Mouse (Mus musculus): Measurements from ENCODE around the gene Kctd12. TPM values are rescaled to one million over a fixed set of nuclear protein-coding genes. Genes with fewer than 3 reads are reported as not detected.

Gene Kctd12
- polyA plus RNA-seq, 1 experiment from 2014 or later: 9.3 TPM

DNA sequence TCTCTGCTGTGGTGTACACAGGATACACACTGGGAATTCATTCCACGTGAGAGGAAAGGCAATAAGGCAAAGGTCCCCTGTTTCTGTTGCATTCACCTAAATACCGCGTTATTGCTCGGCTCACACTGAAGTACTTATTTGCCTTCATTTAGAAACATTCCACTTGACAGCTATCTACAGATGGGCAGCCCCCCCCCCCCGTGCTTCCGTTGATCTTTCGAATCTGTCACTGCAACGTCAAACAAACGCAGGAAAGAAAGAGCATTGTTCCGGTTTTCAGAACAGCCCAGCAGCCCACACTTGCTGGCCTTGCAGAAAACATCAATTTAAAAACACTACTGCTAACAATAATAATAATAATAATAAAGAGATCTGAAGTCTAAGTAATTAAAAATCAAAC, 2.6 kb downstream of the Kctd12 start:
- 47% methylated on average over 10 of the region's 10 CpGs for WGBS
- Histone ChIP-seq H3K4me2 (peak overlapping the region; percentile 6; the same call in 1 of the 2 replicates), H3K36me3 (ENCODE audit: control insufficient read depth, insufficient read depth, low read length) (no peaks in the 10 kb centered on the region), H3K4me3 (ENCODE audit: low read depth, low read length) (no peak overlapping the region), H3K9ac (ENCODE audit: low read length) (no peak overlapping the region), H3K4me1 (ENCODE audit: control insufficient read depth, insufficient read depth, low read length) (no peaks in the 10 kb centered on the region; the same call in 1 of the 2 replicates), H3K9me3 (ENCODE audit: control insufficient read depth, low read length) (no peaks in the 10 kb centered on the region), H3K27ac (ENCODE audit: low read depth, low read length) (no peak overlapping the region), H3K27me3 (ENCODE audit: control insufficient read depth, insufficient read depth, low read length) (peaks cover 12% of the 10 kb centered on the region)
- peak; percentile 86 for DNase-seq (ENCODE audit: low spot score, missing footprints)
- ATAC-seq (ENCODE audit: low FRiP score): no peak

DNA sequence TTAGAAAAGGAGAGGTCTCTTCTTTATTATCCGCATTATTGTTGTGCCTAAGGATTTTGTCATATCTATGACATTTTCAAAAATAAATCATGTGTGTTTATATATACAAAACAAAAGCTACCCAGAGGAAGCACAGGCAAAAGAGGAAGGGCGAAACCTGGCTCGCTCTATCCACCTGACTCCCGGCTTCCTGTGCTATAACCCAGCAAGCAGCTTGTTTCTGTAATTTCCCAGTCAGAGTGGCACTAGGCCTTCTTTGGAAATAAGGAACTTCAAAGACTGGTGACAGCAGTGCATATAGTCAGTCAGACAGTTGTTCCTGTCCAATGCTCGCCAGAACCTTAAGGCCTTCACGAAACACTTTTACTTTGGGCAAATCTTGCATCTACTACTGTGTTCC, 6.6 kb downstream of the Kctd12 start:
- Histone ChIP-seq H3K4me1 (ENCODE audit: control insufficient read depth, insufficient read depth, low read length) (no peaks in the 10 kb centered on the region), H3K9me3 (ENCODE audit: control insufficient read depth, low read length) (no peaks in the 10 kb centered on the region), H3K36me3 (ENCODE audit: control insufficient read depth, insufficient read depth, low read length) (no peaks in the 10 kb centered on the region), H3K9ac (ENCODE audit: low read length) (no peak overlapping the region), H3K27me3 (ENCODE audit: control insufficient read depth, insufficient read depth, low read length) (peaks cover 6% of the 10 kb centered on the region; the same call in 1 of the 2 replicates), H3K4me3 (ENCODE audit: low read depth, low read length) (no peak overlapping the region), H3K4me2 (no peak overlapping the region), H3K27ac (ENCODE audit: low read depth, low read length) (no peak overlapping the region)
- DNase-seq (ENCODE audit: low spot score, missing footprints) (no peak), ATAC-seq (ENCODE audit: low FRiP score) (no peak)
- WGBS: 86% methylated on average over 6 of the region's 6 CpGs

DNA sequence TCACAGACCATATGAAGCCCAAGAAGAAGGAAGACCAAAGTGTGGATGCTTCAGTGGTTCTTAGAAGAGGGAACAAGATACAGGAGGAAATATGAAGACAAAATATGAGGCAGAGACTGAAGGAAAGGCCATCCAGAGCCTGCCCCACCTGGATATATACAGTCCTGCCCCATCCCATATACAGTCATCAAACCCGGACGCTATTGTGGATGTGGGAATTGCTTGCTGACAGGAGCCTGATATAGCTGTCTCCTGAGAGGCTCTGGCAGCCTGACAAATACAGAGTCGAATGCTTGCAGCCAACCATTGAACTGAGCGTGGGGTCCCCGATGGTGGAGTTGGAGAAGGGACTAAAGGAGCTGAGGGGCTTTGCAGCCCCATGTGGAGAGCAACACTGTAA, 13.6 kb downstream of the Kctd12 start:
- WGBS: 70% methylated on average over 5 of the region's 5 CpGs
- no peak overlapping the region for H3K4me2 ChIP-seq
- H3K9ac ChIP-seq (ENCODE audit: low read length): no peak overlapping the region
- no peak overlapping the region for H3K4me3 ChIP-seq (ENCODE audit: low read depth, low read length)
- H3K27me3 ChIP-seq (ENCODE audit: control insufficient read depth, insufficient read depth, low read length): no peaks in the 10 kb centered on the region
- no peaks in the 10 kb centered on the region for H3K36me3 ChIP-seq (ENCODE audit: control insufficient read depth, insufficient read depth, low read length)
- ATAC-seq (ENCODE audit: low FRiP score) (no peak), DNase-seq (ENCODE audit: low spot score, missing footprints) (no peak)
- no peaks in the 10 kb centered on the region for H3K9me3 ChIP-seq (ENCODE audit: control insufficient read depth, low read length)
- H3K27ac ChIP-seq (ENCODE audit: low read depth, low read length): no peak overlapping the region
- H3K4me1 ChIP-seq (ENCODE audit: control insufficient read depth, insufficient read depth, low read length): no peaks in the 10 kb centered on the region

DNA sequence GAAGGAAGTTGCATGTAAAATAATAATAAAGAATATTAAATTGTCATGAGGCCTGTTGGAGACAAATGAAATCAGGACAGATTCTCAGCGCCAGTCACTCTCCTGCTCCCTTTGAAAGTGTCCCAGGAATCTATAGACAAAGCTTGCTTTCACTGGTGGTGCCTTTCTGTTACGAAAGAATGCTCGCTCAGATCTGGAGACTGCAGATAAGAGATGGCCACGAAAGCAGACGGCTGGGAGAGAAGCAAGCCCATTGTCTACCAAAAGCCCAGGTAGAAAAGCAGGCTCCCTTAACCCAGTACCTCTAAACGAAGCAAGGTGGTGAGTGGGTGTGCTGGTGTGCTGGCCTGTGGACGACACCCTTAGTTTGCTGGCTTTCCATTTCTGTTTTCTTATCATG, 16.2 kb downstream of the Kctd12 start:
- H3K9ac ChIP-seq (ENCODE audit: low read length): no peak overlapping the region
- no peaks in the 10 kb centered on the region for H3K36me3 ChIP-seq (ENCODE audit: control insufficient read depth, insufficient read depth, low read length)
- H3K4me3 ChIP-seq (ENCODE audit: low read depth, low read length): no peak overlapping the region
- H3K4me1 ChIP-seq (ENCODE audit: control insufficient read depth, insufficient read depth, low read length): no peaks in the 10 kb centered on the region
- H3K27me3 ChIP-seq (ENCODE audit: control insufficient read depth, insufficient read depth, low read length): no peaks in the 10 kb centered on the region
- no peak overlapping the region for H3K27ac ChIP-seq (ENCODE audit: low read depth, low read length)
- DNase-seq (ENCODE audit: low spot score, missing footprints) (no peak), ATAC-seq (ENCODE audit: low FRiP score) (no peak)
- H3K4me2 ChIP-seq: no peak overlapping the region
- WGBS: 68% methylated on average over 7 of the region's 7 CpGs
- H3K9me3 ChIP-seq (ENCODE audit: control insufficient read depth, low read length): no peaks in the 10 kb centered on the region

DNA sequence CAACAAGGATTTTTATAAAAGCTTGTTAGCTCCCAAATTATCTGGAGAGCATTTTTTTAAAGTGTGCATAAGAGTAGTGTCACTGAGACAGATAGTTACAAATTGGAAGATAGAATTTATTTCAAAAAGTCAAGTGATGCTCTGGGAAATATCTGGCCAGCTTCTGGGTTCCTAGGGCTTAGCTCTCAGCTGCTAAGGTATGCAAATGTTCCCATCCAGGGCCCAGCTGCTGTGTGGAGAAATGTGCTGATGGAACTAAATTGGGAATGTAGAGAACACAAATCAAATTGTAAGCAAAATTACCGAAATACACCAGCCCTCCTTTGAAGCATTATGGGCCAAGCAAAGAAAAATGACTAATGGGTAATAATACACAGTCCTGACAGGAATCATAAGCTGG, 16.6 kb downstream of the Kctd12 start:
- H3K4me3 ChIP-seq (ENCODE audit: low read depth, low read length): no peak overlapping the region
- no peaks in the 10 kb centered on the region for H3K9me3 ChIP-seq (ENCODE audit: control insufficient read depth, low read length)
- ATAC-seq (ENCODE audit: low FRiP score) (no peak), DNase-seq (ENCODE audit: low spot score, missing footprints) (no peak)
- no peak overlapping the region for H3K4me2 ChIP-seq
- H3K27ac ChIP-seq (ENCODE audit: low read depth, low read length): no peak overlapping the region
- no peaks in the 10 kb centered on the region for H3K4me1 ChIP-seq (ENCODE audit: control insufficient read depth, insufficient read depth, low read length)
- WGBS: 86% methylated on average over 1 of the region's 1 CpGs
- no peaks in the 10 kb centered on the region for H3K27me3 ChIP-seq (ENCODE audit: control insufficient read depth, insufficient read depth, low read length)
- no peaks in the 10 kb centered on the region for H3K36me3 ChIP-seq (ENCODE audit: control insufficient read depth, insufficient read depth, low read length)
- H3K9ac ChIP-seq (ENCODE audit: low read length): no peak overlapping the region

DNA sequence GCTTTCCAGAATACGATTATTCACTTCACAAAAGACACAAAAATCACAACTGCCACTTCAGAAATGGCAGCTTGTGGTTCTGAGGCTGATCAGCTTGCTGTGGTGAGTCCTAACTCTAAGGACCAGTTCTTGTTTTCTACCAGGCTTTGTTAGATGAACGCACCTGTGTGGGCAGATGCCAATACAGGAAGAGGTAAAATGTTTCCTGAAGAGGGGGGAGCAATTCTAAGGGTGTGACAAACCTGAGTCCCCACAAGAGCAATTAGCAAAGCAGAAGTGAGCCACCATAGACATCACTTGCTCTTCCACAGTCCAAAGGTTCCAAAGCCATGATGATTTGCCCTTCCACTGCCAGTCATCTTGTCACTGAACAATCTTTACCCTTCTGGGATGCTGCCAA, 20.4 kb downstream of the Kctd12 start:
- no peak overlapping the region for H3K27ac ChIP-seq (ENCODE audit: low read depth, low read length)
- H3K4me1 ChIP-seq (ENCODE audit: control insufficient read depth, insufficient read depth, low read length): no peaks in the 10 kb centered on the region
- no peak overlapping the region for H3K4me3 ChIP-seq (ENCODE audit: low read depth, low read length)
- H3K9ac ChIP-seq (ENCODE audit: low read length): no peak overlapping the region
- 83% methylated on average over 2 of the region's 2 CpGs for WGBS
- H3K4me2 ChIP-seq: no peak overlapping the region
- no peaks in the 10 kb centered on the region for H3K9me3 ChIP-seq (ENCODE audit: control insufficient read depth, low read length)
- ATAC-seq (ENCODE audit: low FRiP score): no peak
- no peak for DNase-seq (ENCODE audit: low spot score, missing footprints)
- no peaks in the 10 kb centered on the region for H3K27me3 ChIP-seq (ENCODE audit: control insufficient read depth, insufficient read depth, low read length)
- no peaks in the 10 kb centered on the region for H3K36me3 ChIP-seq (ENCODE audit: control insufficient read depth, insufficient read depth, low read length)

DNA sequence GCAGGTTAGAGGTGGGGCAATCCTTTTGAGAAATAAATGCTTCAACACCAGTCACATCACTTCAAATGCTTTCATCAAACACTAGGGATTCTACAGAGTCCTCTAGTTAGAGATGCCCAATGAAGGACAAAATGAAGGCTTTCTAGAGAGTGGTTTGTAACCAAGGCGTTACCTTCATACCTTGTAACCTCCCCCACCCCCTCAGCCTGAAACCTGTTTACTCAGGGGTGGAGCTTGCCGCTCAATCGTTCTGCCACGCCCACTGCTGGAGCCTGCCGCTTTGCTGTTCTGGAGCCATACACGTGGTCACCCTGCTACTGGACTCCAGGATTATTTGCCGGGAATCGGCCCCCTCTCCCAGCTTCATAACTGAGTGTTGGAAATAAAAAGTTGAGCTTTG, 28.9 kb downstream of the Kctd12 start:
- H3K27me3 ChIP-seq (ENCODE audit: control insufficient read depth, insufficient read depth, low read length): no peaks in the 10 kb centered on the region
- H3K27ac ChIP-seq (ENCODE audit: low read depth, low read length): no peak overlapping the region
- no peak for ATAC-seq (ENCODE audit: low FRiP score)
- no peak overlapping the region for H3K4me2 ChIP-seq
- H3K9me3 ChIP-seq (ENCODE audit: control insufficient read depth, low read length): no peaks in the 10 kb centered on the region
- no peak for DNase-seq (ENCODE audit: low spot score, missing footprints)
- H3K9ac ChIP-seq (ENCODE audit: low read length): no peak overlapping the region
- 37% methylated on average over 8 of the region's 8 CpGs for WGBS
- no peaks in the 10 kb centered on the region for H3K4me1 ChIP-seq (ENCODE audit: control insufficient read depth, insufficient read depth, low read length)
- no peak overlapping the region for H3K4me3 ChIP-seq (ENCODE audit: low read depth, low read length)
- H3K36me3 ChIP-seq (ENCODE audit: control insufficient read depth, insufficient read depth, low read length): no peaks in the 10 kb centered on the region

DNA sequence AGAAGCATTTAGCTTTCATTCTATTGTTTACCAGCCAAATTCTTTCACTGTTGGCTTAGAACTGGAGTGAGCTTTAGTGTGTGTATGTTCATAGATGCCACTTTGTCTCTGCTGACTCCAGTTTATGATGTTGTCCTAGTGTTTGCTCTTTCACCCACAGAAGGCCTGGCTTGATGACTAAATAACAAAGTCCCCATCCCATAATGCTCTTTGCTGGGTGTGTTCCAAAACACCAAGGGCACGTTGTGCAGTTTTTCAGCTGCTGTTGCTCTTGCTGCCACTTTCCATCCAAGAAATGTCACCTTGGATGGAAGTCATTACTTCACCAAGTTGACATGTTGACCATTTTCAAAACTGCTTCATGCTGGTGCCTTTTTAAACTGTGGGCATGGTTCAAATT, 30.5 kb downstream of the Kctd12 start:
- no peaks in the 10 kb centered on the region for H3K4me1 ChIP-seq (ENCODE audit: control insufficient read depth, insufficient read depth, low read length)
- H3K4me3 ChIP-seq (ENCODE audit: low read depth, low read length): no peak overlapping the region
- no peaks in the 10 kb centered on the region for H3K27me3 ChIP-seq (ENCODE audit: control insufficient read depth, insufficient read depth, low read length)
- no peak overlapping the region for H3K27ac ChIP-seq (ENCODE audit: low read depth, low read length)
- ATAC-seq (ENCODE audit: low FRiP score): no peak
- H3K9ac ChIP-seq (ENCODE audit: low read length): no peak overlapping the region
- DNase-seq (ENCODE audit: low spot score, missing footprints): no peak
- WGBS: 84% methylated on average over 1 of the region's 1 CpGs
- H3K9me3 ChIP-seq (ENCODE audit: control insufficient read depth, low read length): no peaks in the 10 kb centered on the region
- H3K4me2 ChIP-seq: no peak overlapping the region
- no peaks in the 10 kb centered on the region for H3K36me3 ChIP-seq (ENCODE audit: control insufficient read depth, insufficient read depth, low read length)

DNA sequence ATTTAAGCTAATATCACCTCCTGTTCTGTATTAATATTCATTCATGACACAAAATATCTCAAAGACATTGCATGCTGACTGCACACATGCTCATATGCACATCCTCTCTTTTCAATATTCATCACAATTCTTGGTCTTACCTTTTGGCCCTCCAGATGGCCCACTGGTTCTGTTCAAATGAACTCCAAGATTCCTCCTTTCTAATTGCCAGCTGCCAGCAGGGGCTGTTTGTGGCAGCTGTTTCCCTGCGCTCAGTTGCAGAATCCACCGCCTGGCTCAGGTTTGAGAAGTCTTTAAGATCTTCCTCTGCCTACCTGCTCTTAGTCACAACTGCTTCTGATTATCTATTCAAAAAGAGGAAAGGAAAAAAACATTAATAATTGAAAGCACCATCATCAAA, 34.6 kb downstream of the Kctd12 start:
- WGBS: 78% methylated on average over 2 of the region's 2 CpGs
- Histone ChIP-seq H3K36me3 (ENCODE audit: control insufficient read depth, insufficient read depth, low read length) (no peaks in the 10 kb centered on the region), H3K4me2 (no peak overlapping the region), H3K27ac (ENCODE audit: low read depth, low read length) (no peak overlapping the region), H3K4me3 (ENCODE audit: low read depth, low read length) (no peak overlapping the region), H3K9ac (ENCODE audit: low read length) (no peak overlapping the region), H3K4me1 (ENCODE audit: control insufficient read depth, insufficient read depth, low read length) (no peaks in the 10 kb centered on the region), H3K9me3 (ENCODE audit: control insufficient read depth, low read length) (no peaks in the 10 kb centered on the region), H3K27me3 (ENCODE audit: control insufficient read depth, insufficient read depth, low read length) (no peaks in the 10 kb centered on the region)
- ATAC-seq (ENCODE audit: low FRiP score) (no peak), DNase-seq (ENCODE audit: low spot score, missing footprints) (no peak)

Measured in midbrain, embryonic 11.5 days (tissue).